Mouse (Mus musculus) adrenal gland, postnatal 14 days (tissue): Measurements from ENCODE around the gene Smndc1. TPM values are rescaled to one million over a fixed set of nuclear protein-coding genes. Genes with fewer than 3 reads are reported as not detected.

ENCODE experiments used
- DNase-seq: peaks from one replicate; pipeline ENCODE4 v3.0.0; 2021; ENCODE audit warnings: mixed read lengths
- long read RNA-seq, 2 experiments: library from polyadenylated mRNA; stranded (forward); transcript quantifications; one replicate each; pipeline ENCODE4 v2.0.0; 2021
- total RNA-seq: library from RNA; stranded (reverse); gene quantifications from 2 replicates; pipeline ENCODE4 v1.2.3, GENCODE M21; 2021

The Smndc1 gene
- total RNA-seq = 43.0 and 44.7 TPM in 2 replicates
- long read RNA-seq, experiment 1, transcript Smndc1-201 (6 exons, 1,948 nt) = major isoform, 6 of 9 reads
- long read RNA-seq, experiment 1, partial matches to known transcripts = 2 of 9 reads
- long read RNA-seq, experiment 1, other reads (novel, unspliced or antisense) = 0 of 9 reads
- long read RNA-seq, experiment 2, partial matches to known transcripts = 0 of 5 reads
- long read RNA-seq, experiment 2, other reads (novel, unspliced or antisense) = 1 of 5 reads

DNA sequence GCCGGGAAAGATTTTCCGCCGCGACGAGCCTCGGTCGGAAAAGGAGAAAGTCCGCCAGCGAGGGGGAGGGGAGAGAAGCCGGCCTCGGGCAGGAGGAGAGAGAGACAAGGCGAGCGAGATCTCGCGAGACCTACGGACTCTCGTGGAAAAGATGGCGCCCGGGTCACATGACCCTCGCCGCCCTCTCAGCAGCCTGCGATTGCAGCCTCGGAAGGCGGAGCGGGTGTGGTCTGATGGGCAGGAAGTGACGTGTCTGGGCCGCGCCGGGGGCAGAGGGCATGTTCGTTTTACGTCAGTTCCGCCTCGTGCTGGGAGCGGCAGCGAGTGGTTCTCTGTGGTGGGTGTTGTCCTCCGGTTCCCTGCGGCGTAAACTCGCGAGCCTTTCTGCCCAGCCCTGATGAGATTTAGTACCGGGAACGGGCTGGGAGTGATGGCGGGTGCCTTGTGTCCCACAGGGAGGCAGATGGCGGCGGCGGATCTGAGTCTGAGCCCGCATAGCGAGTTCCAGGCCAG is at the start of gene Smndc1:
Gene Smndc1 (minus strand): TSS at position 84 of the 513 bp plus-strand sequence.
- DNase-seq = peak; percentile 100

DNA sequence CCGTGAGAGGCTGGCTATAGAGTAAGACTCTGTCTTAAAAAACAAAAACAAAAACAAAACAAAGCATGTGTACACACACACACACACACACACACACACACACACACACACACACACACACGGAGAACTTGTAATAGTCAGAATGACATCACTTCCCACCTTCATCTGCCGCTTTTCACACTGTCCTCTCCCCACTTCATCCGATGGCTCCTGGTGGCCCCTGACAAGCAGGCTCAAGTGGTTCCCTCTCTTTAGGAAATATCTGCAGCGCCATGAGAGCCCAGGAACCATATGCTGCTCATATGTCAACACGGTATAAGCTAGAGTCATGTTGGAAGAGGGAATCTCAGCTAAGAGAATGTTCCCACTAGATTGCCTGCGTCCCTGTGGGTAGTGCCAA is 49.0 kb upstream of the Smndc1 start:
- no peak for DNase-seq

DNA sequence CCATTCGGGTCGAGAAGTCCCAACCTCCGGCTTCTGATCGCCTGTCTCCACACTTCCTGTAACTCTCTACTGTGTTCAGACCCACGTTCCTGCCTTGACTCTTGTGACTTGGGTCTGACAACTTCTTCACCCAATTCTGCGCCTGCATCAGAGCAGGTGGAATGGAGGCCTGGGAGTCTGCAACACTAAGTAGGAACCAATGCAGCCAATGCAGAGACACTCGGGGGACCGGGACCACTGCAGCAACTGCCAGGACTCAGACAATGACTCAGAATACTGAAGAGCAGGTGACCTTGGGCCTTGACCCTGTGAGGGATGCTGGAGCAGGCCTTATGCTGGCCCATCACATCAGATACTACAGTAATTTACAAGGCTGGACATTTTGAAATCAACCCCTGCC is 47.6 kb upstream of the Smndc1 start:
- DNase-seq = peak; percentile 73

DNA sequence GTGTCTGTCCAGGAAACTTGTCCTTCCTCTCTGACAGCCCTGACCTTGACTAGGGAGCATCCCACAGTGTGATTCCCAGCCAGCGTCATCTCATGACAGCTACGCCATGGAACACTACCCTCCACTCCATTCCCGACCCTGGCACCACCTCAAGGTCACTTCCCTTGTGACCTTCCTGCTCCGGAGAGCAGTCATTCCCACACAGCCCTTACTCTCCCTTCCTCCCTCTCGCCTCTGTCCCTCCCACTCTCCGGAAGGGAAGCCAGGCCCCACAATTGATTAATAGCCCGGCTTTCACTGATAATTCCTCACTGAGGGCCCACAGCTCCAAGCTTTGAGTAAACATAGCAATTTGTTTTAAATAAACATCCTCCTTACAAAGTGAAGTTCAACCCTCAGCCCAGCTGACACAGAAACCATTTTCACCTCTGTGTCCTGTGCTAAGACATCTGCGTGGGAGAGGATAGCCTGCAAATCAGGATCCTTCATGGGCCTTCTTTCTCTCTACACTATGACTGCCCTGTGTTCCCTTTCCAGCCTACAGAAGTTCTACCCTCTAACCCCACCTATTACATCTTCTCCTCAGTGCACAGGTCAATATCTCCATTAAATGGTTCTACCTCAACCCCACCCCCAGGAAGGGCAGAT is 47.1 kb upstream of the Smndc1 start:
- peak; percentile 94 for DNase-seq

DNA sequence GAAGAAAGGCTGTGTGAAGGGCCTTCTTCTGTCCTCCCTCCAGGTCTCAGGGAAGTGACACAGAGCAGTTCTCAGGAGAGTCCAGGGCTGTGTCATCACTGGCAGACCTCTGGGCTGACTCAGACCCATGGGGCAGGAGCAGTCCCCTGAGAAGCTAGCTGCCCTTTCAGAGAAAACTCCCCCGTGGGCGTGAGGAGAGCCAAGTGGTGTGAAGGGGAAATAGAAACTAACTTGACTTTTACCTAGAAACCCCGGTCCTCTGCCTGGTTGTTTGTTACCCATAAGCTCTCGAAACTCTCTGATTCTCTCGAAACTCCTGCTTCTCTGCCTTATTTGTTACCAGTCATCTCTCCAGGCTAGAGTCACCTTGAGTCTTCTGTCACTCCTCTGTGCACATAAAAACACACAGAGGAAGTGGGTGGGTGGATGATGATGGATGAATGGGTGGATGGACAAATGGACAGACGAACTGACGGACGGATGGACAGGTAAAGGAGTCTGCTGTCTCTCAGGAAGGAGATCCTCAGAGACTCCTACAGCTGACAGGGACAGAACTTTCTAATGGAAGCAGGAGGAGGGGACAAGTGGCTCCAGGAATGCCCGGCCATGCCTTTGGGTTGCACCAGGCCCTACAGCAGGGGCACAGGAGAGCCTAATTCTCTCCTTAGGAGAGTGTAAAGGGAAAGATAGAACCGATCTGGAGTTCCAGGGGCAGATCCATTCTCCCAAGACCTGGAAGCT is 43.7 kb upstream of the Smndc1 start:
- DNase-seq = peak; percentile 82

DNA sequence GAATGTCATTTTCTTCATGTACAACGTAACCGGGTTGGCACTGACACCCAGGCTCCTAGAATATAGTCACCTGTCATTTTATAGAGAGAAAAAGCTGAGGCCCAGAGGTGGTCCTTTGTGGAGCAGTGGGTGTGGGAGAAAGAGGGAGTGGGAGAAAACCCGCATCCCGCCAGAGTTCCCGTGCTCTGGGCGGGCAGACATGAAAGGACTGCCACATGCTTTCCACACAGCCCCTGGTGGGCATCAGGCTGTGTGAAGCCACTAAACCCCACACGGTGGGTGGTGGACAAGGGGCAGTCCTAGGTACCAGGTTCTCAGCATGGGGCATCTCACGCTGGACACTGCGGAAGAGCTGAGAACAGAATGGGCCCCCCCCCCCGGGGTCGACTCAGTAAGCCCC is 40.6 kb upstream of the Smndc1 start:
- no peak for DNase-seq

DNA sequence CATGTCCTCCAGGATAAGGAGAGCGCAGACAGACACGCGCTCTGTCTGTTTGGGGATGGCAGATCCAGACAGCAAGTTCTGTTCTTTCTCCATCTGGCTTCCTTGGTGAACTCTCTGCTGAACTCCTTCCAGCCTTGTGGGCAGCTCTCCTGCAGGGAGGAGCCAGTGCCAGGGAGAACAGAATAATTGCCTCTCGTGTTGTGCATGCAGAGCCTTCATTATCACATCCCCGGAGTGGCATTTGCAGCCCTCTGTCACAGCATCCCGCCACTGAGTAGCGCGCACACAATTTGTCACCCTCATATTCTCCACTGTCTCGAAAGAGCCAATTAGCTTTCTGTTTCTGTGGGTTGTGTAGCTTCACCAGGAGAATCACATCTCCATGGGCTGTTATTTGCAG is 40.0 kb upstream of the Smndc1 start:
- no peak for DNase-seq

DNA sequence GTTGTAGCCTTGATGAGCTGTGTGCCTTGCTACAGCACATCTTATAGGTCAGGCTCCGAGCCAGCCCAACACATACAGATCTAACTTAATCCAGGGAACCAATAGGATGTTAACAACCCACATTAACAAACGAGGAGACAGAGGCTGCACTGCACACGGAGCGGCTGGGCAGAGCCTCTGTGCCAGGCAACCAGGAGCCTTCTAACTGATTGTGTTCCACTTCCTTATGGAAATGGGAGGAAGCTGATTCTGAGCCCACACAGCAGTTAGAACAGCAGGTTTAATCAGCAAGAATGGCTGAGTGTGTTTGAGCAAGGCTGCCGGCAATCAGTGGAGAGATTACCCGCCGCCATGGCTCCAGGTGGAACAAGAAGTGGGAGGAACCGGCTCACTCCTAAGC is 37.4 kb upstream of the Smndc1 start:
- DNase-seq = no peak

DNA sequence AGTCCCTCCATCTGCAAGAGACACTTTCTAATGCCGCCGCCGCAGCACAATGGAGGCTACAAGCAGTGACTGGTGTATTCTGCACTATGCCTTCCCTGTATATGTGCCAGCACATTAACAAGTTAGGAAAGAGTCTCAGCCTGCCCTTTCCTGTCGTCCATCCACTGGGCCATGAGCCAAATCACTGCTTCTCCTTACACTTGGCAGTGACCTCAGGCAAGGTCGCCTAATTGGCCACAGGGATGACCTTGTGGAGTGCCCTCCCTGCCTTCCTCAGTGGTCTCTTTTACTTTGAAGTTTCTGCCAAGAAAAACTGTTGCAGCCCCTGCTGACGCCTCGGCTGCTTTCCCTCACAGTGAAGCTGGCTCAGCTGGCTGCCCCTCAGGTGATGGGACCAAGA is 37.0 kb upstream of the Smndc1 start:
- peak; percentile 81 for DNase-seq

DNA sequence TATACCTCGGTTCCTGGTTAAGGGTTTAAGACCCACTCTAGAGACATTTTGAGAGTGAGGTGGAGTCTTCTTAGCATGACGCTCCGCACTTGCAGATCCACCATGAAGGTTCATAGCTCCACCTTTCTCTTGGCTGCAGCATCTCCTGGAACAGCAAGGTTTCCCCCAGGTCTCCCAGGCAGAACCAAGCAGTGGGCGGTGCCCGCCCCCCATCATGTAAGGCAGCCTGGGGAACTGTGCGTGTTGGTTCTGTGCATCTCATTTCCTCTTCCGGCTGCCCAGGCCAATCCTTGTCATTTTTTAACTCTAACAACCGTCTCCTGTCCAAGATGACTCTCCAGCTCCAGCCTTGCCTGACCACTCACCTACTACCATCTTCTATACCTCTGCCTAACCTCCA is 35.4 kb upstream of the Smndc1 start:
- no peak for DNase-seq

DNA sequence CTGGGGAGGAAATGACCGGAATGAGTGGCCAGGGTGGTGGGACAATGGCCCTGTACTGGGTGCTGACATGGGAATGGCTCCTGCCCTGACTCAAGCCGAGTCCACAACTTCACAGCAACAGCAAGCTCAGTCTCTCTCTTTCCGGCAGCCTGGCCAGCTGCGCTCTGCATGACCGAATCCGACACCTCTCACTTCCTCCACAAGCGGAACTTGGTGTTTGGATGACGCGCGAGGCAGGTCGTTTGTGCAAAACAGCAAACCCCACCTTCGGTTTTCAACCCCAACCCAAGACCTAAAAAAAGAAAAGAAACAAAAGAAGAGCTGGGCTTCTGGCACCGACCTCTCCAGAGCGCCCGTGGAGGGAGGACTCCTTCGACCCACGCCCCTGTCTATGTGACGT is 34.3 kb upstream of the Smndc1 start:
- DNase-seq = peak; percentile 68

DNA sequence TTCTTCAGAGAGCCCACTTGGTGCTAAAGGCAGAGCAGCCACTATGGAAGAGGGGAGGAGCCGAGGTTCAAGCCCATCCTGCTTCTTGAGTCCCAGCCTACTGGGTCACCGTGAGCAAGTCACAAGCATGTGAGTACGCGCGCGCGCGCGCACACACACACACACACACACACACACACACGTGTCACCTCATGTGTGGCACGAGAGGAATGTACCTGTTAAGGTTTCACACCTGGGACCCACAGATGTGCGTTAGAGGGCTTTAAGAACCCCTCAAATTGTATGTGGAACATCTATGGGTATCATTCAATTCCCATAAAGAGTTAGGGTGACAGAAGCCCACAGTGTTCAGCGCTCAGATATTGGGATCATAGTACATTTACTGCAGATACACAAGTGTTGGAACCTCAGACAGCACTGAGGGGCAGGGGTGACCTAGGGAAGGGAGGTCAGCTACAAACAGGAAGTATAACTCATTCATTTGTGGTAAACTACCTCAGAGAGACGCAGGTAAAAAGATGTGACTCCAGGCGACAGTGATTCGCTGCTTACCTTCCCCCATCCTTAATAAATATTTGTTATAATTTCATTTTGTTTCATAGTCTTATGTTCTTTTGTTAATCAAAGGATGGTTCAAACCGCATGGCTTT is 33.6 kb upstream of the Smndc1 start:
- no peak for DNase-seq

DNA sequence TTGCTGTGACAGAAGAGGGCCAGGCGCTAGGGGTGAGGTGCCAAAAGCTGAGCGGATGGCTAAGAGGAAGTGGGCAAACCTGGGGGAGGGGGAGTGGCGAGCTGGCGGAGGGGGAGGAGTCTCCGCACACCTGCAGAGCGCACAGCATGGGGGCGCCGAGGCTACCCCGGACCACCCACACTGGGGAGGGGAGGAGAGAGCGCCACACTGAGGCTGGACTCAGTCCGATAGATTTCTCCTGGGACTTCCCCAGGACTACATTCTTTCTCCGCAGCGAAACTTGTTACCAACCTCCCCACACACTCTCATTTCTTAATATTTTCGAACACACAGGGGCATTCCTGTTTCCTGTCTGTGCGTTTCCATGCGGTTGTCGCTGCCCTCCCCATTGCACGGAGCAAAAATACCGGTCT is 33.0 kb upstream of the Smndc1 start:
- DNase-seq = peak; percentile 50

DNA sequence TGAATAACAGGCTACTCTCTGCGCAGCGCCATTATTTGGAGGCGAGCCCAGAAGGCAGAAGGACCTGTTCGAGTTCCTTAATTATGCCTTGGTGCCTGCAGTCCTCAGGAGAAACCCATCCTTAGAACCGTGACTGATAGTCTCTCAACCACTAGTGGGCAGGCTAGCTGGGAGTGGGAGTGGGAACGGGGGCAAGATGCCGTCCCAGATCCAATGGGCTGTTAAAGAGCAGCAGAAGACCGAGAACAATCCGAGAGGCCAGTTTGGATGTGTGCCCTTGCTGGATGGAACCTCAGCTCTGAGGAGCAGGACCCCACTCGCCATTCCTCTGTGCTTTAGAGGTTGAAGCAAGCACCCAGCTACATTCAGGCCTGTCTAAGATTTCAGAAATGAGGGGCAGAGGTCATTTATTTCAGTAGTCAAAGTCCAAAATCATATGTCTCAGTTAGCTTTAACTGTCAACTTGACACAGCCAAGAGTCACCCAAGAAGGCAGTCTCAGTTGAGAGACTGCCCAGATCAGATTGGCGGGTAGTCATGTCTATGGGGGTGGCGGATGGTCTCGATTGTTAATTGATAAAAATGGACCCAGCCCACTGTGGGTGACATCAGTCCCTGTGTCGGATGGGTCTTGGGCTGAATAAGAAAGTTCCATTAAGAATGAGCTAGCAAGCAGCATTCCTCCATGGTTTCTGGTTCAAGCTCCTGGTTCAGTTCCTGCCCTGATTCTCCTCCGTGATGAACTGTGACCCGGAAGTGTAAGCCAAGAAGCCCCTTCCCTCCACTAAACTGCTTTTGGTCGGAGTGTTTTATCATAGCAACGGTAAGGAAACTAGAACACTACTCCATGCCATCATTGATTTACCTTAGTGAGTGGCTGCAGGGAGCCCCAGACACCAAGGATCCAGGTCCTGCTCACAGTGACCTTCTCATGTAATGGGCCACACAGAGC is 32.3 kb upstream of the Smndc1 start:
- no peak for DNase-seq

DNA sequence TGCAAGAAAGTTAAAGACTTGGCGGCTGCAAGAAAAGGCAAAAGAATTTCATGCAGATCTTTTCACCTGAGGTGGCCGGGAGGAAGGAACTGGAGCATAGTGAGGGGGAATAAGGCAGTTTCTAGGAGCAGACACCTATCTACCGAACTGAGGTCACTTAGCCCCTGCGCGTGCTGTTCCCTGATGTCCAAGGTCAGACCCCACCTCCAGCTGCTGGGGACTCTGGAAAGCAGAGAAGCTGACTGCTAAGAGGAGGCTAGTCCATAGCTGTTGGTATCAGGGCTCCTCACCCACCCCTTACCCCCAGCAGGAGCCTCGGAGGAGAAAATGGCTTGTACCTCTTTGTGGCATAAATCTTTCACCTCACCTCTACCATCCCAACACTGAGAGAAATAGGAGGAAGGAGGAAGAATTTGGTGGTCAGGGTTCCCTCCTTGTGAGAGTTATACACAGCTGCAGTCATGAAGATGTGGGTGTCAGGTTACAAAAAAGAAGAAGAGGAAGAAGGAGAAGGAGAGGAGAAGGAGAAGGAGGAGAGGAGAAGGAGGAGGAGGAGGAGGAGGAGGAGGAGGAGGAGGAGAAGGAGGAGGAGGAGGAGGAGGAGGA is 31.3 kb upstream of the Smndc1 start:
- DNase-seq = no peak

DNA sequence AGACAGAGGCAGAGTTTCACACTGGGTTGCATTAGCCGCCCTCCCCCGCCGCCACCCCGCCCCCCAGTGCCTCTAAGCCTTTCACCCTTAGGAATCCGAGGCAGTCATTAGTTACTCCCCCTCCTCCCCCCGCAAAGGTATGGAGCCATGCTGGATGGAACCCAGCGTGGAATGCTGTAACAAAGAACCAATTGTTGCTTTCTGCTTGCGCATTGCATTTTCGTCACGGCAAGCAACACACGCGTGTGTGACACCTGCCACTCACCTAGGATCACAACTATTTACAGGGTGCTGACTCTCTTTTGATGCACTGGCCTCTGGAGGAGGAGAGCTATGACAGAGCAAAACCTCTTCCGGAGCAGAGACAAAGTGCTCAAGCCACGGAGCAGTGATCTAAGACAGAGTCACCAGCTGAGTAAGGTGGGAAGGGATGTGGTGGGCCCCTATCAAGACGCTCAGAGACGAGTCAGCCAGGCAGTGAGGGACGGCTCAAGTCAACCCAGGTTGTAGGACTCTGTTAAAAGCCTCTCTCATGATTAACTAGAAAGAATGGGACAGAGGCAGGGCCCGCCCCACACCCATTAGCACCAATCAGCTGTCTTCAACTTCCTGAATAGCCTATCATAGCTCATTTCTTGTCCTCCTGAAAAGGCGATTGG is 30.7 kb upstream of the Smndc1 start:
- peak; percentile 80 for DNase-seq

DNA sequence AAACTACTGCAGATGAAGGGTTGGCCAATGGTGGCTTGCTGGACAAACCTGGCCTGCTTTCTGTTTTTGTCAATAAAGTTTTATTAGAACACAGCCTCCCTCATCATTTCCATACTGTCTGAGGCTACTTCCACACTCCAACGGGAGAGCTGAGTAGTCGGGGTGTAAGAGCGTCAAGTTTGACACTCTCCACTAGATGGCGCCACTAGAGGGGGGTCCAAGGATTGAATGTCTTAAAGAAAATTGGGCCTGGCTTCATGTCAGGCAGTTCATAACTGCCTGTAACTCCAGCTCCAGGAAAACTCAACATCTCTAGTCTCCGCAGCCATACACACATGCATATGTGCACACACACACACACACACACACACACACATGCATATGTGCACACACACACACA is 29.5 kb upstream of the Smndc1 start:
- peak; percentile 89 for DNase-seq

DNA sequence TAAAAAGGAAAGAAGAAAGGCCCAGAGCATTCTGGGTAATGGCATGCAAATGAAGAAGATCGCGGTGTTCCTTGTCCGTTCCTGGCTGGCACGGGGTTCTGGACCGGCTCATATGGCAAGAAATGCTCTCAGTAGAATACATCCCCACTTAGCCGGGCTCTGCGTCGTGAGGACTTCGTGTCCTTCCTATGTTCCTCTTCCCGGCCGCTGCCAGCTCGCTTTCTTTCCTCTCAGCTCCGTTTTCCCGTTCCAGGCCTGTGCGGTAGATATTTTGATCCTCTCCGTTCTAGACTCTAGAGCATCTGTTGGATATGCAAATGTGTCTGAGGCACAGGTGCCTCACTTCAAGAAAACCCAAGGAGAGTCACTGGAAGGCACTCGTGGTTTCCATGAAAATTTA is 24.8 kb upstream of the Smndc1 start:
- no peak for DNase-seq

DNA sequence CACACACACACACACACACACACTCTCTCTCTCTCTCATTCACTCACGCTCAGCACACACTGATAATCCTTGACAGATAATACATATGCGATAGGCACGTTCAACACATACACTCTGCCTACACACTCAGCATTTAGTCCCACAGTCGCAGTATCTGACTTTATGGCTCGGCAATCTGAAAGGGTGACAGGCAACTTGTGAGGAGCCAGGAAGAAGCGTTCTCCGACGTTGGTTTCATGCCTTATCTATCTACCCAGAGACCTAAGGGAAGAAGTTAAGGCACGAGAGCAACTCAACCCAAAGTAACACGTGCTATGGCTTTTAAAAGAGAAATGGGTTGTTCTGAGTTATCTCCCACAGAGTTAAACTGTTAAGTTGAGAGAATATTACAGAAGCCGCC is 24.3 kb upstream of the Smndc1 start:
- no peak for DNase-seq

DNA sequence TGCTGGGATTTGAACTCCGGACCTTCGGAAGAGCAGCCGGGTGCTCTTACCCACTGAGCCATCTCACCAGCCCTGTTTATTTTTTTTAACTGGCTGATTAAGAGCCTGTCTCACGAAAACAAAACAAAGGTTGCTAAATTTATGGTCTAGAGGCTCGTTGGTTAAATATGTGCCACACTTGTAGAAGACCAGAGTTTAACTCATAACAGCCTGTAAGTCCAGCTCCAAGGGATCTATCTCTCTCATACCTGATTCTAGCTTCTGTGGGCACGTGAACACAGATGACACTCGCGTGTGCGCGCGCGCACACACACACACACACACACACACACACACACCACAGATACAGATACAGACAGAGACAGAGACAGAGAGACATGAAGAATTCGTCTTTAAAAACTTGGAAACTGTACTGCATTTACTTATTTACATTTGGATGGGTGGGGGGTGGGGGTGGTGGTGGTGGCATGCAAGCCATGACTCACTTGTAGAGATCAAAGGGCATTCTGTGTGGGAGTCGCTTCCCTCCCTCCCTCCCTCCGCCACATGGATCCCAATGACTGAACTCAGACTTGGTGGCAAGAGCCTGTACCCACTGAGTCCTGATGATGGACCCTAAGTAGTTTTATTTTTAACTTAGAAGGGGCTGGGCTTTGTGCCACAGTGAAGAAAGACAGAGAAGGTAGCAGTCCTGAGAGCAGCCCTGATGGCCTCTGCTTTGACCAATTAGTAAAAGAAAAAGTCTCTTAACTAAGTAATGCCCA is 23.4 kb upstream of the Smndc1 start:
- no peak for DNase-seq
